Mouse (Mus musculus) liver, embryonic 15.5 days (tissue): ENCODE data around the gene Lekr1. TPM values are rescaled to one million over a fixed set of nuclear protein-coding genes. Genes with fewer than 3 reads are reported as not detected.

Source experiments
- ATAC-seq: fragments of 200-750 bp; cut with Nextera tagmentation; 2 replicates; pipeline ENCODE4 v1.8.0; 2017; ENCODE audit warnings: moderate number of reproducible peaks, mild to moderate bottlenecking, moderate library complexity; ENCODE audit not compliant: insufficient read depth
- H3K27ac ChIP-seq: fragments of 300-500 bp; sonication (generic); replicated peaks from 2 replicates; pipeline ENCODE4 v1.5.1; 2015; ENCODE audit warnings: mild to moderate bottlenecking, inconsistent platforms
- H3K27me3 ChIP-seq: fragments of 300-500 bp; sonication (generic); 2 replicates; pipeline ENCODE4 v1.6.1; 2015; ENCODE audit warnings: mild to moderate bottlenecking, inconsistent platforms
- H3K36me3 ChIP-seq: fragments of 300-500 bp; sonication (generic); replicated peaks from 2 replicates; pipeline ENCODE4 v1.6.1; 2015; ENCODE audit warnings: moderate library complexity, mild to moderate bottlenecking, inconsistent platforms
- H3K4me1 ChIP-seq: fragments of 300-500 bp; sonication (generic); replicated peaks from 2 replicates; pipeline ENCODE4 v1.6.1; 2015; ENCODE audit warnings: inconsistent platforms
- H3K4me2 ChIP-seq: fragments of 300-500 bp; sonication (generic); 2 replicates; pipeline ENCODE4 v1.6.1; 2015; ENCODE audit warnings: moderate library complexity, mild to moderate bottlenecking, inconsistent platforms
- H3K4me3 ChIP-seq: fragments of 300-500 bp; sonication (generic); replicated peaks from 2 replicates; pipeline ENCODE4 v1.5.1; 2015; ENCODE audit warnings: mild to moderate bottlenecking, inconsistent platforms
- H3K9ac ChIP-seq: fragments of 300-500 bp; sonication (generic); 2 replicates; pipeline ENCODE4 v1.6.1; 2015; ENCODE audit warnings: moderate library complexity, mild to moderate bottlenecking, inconsistent platforms
- H3K9me3 ChIP-seq: fragments of 300-500 bp; sonication (generic); replicated peaks from 2 replicates; pipeline ENCODE4 v1.6.1; 2016; ENCODE audit warnings: inconsistent platforms
- WGBS: fragments of 180-500 bp; shearing (Covaris S2); methylation state at CpG from one replicate; pipeline ENCODE4 v1.1.7; 2015; ENCODE audit warnings: mixed read lengths; ENCODE audit not compliant: insufficient replicate concordance; 5-methylcytosine and 5-hydroxymethylcytosine counted together
- polyA plus RNA-seq: library from polyadenylated mRNA; unstranded; fragments of >200 nt; fragmentation: Nextera tagmentation; extraction: Ambion mirVana; gene quantifications from 2 replicates; pipeline ENCODE4 v1.2.1, GENCODE M21; 2015

Lekr1 gene
- polyA plus RNA-seq: 0.85 and 0.88 TPM in 2 replicates

DNA sequence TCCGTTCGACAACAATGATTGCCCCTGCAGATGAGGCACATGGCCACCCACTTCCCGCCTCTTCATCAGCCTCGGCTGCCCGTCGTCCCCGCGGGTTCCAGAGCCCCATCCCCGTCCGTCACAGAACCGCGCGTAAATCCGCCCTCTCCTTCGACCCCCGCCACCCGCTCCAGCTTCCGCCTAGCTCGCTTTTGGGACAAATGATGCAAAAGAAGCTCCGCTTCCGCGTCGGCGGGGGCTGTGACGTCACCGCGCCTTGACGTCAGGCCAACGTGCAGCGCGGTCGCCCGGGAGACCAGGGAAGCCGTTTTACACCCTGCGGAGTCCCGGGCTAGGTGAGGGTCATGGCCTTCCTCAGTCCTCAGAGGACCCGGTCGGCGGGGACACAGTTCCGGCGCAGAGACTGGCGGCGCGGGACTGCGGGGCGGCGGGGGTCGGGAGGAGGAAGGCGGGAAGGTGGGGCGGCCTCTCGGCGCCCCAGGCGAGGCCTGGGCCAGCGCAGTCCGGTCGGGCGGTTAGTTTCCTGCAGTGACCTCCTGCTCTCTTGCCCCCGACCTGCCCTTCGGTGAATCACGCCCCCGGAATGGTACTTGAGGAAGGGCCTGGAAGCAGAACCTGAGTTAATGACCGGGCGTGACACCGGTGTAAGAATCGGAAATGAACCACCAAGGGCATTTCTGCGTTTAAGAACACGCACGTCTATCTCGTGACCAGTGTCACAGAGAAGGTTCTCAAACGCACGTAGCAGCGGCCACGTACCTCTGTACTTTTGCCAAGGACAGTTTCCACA is at the start of gene Lekr1:
Gene Lekr1 (plus strand): TSS at position 252 of the 790 bp plus-strand sequence.
- Histone ChIP-seq H3K27me3 (no peaks in the 10 kb centered on the region), H3K4me3 (peak within 1 kb of the TSS; percentile 70), H3K36me3 (no peaks in the 10 kb centered on the region), H3K9ac (peak within 1 kb of the TSS; percentile 57), H3K27ac (peak within 1 kb of the TSS; percentile 25), H3K9me3 (no peaks in the 10 kb centered on the region), H3K4me2 (peak within 1 kb of the TSS; percentile 89), H3K4me1 (0 out of 2 replicates have a peak, but pooled peaks cover 5% of the 10 kb centered on the region)
- WGBS: 2% methylated on average over 73 of the region's 73 CpGs
- ATAC-seq: peak; percentile 88

DNA sequence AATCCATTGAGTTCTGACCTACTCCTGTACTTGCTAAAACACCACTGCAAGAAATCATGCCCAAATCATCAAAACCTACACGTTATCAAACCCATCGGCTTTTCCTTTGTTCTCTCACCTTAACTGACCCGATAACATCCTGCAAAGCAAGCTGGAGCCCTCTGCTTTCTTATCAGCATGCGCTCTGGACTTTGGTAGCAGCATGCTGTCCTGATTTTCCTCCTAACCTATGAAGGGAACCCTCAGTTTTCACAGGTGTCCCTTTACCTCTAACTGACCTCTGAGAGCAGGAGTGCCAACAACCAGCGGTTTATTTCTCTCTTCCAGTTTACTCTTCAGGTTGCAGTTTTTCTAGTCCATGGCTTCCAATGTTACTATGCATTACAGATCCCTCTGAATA is 48.5 kb upstream of the Lekr1 start:
- no peak for ATAC-seq
- WGBS: 51% methylated on average over 5 of the region's 5 CpGs

DNA sequence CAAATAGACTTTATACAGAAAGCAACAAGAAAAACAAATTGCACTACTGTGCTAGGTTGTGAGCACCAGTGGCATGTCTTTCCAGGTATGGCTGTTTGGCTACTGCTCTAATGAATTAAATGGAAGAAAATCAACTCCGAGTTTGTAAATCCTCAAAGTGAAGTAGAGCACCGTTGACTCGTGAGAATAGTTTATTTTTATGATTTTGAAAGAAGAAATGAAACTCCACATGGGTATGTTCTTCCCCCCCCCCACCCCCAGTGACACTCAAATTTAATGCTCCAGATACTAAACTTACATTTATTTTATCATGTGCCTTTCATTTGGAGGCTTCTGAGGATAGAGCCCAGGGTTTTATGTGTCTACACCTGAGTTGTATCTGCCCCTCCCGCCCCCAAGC is 46.7 kb upstream of the Lekr1 start:
- Histone ChIP-seq H3K4me2 (no peak overlapping the region), H3K27ac (no peak overlapping the region), H3K36me3 (no peaks in the 10 kb centered on the region), H3K4me3 (no peak overlapping the region), H3K9me3 (no peaks in the 10 kb centered on the region), H3K4me1 (no peaks in the 10 kb centered on the region), H3K27me3 (no peaks in the 10 kb centered on the region), H3K9ac (no peak overlapping the region)
- WGBS: 57% methylated on average over 4 of the region's 4 CpGs
- no peak for ATAC-seq

More for the DNA sequence above, 48.5 kb upstream of the Lekr1 start:
- Histone ChIP-seq H3K9ac (no peak overlapping the region), H3K27ac (no peak overlapping the region), H3K4me1 (no peaks in the 10 kb centered on the region), H3K9me3 (no peaks in the 10 kb centered on the region), H3K4me3 (no peak overlapping the region), H3K36me3 (no peaks in the 10 kb centered on the region), H3K4me2 (no peak overlapping the region), H3K27me3 (no peaks in the 10 kb centered on the region)

DNA sequence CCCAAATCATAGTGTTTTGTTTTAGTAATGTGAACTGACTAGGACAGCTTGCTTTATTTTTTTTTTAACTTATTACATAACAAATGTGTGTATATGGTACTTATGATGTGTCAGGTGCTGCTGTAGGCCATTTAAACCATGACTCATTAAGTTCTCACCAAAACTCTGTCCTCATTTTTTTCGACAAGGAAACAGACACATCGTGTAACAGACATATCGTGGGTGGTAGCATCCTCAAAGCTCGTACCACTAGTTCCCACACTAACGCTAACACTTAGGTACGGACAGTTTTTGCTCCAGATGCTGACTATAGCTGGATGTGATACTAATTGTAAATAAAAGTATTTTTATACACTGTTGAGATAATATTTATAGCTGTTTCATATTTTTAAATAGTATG is 43.0 kb upstream of the Lekr1 start:
- H3K9me3 ChIP-seq: no peaks in the 10 kb centered on the region
- no peak overlapping the region for H3K4me3 ChIP-seq
- H3K36me3 ChIP-seq: no peaks in the 10 kb centered on the region
- no peak overlapping the region for H3K27ac ChIP-seq
- H3K27me3 ChIP-seq: no peaks in the 10 kb centered on the region
- H3K4me1 ChIP-seq: no peaks in the 10 kb centered on the region
- ATAC-seq: no peak
- no peak overlapping the region for H3K9ac ChIP-seq
- WGBS: 77% methylated on average over 6 of the region's 6 CpGs
- no peak overlapping the region for H3K4me2 ChIP-seq

DNA sequence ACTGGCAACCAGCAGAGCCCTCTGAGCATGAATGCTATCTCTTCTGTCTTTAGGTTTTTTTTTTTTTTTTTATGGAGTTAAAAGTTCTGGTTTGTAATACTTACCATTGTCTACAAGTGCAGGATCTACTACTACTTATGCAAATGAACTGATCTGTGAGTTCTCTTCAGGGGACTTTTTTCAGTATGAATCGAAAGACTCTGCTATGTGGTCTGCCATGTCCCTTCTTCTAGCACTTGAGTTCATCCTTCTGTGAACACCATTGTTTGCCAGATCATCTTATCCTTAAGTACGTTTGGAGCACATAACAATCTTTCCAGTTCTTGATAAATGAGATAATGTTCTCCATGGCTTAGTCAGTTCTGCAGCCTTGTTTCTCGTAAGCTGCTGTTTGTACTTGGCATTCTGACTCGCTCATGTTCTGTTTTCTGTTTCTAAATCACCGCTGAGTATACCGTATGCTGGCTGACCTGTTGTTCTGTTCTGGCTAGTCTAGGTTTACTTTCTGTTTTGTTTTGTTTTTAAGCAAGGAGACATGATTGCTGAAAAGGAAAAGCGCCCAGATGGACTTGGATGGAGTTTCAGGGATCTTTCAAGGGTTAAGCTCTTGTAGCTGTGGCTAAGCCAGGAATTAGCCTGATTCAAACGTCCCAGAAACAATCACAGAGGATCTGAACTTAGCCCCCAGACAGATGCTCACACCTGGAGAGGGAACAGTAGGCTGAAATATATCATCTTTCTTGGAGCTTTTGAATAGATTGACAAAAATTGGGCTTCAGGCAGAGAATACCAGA is 40.3 kb upstream of the Lekr1 start:
- Histone ChIP-seq H3K4me1 (no peaks in the 10 kb centered on the region), H3K27me3 (no peaks in the 10 kb centered on the region), H3K4me3 (no peak overlapping the region), H3K9me3 (no peaks in the 10 kb centered on the region), H3K9ac (no peak overlapping the region), H3K27ac (no peak overlapping the region), H3K4me2 (no peak overlapping the region), H3K36me3 (no peaks in the 10 kb centered on the region)
- WGBS: 58% methylated on average over 8 of the region's 8 CpGs
- no peak for ATAC-seq

DNA sequence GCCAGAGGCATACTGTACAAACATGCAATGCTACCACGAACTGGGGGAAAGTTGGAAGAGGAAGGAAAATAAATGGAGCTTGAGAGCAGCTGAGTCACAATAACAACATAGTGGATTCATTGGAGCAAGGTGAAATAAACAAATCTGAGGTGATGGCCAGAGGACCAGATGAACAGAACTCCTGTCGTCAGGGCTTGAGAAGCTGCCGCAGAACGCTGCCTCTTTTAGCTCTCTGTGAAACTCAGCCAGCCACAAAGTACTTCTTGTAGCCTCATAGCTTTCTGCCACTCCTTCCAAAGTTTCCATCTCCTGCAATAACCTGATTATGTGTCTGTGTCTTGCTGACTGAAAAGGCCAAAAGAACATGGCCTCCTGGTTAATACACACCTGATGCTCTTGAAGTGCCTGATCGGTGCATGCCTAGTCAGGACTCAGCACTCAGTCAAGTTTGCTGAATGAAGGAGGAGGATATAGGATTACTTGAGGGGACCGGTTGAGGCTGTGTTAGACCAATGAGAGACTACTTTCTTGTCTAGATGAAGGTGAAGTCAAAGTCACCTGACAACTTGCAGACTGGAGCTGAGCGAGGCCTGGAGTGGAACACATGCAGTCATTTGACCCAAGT is 39.6 kb upstream of the Lekr1 start:
- no peak overlapping the region for H3K27ac ChIP-seq
- H3K9me3 ChIP-seq: no peaks in the 10 kb centered on the region
- H3K4me1 ChIP-seq: no peaks in the 10 kb centered on the region
- ATAC-seq: no peak
- H3K4me3 ChIP-seq: no peak overlapping the region
- H3K27me3 ChIP-seq: no peaks in the 10 kb centered on the region
- WGBS: 70% methylated on average over 7 of the region's 7 CpGs
- no peaks in the 10 kb centered on the region for H3K36me3 ChIP-seq
- H3K9ac ChIP-seq: no peak overlapping the region
- no peak overlapping the region for H3K4me2 ChIP-seq

DNA sequence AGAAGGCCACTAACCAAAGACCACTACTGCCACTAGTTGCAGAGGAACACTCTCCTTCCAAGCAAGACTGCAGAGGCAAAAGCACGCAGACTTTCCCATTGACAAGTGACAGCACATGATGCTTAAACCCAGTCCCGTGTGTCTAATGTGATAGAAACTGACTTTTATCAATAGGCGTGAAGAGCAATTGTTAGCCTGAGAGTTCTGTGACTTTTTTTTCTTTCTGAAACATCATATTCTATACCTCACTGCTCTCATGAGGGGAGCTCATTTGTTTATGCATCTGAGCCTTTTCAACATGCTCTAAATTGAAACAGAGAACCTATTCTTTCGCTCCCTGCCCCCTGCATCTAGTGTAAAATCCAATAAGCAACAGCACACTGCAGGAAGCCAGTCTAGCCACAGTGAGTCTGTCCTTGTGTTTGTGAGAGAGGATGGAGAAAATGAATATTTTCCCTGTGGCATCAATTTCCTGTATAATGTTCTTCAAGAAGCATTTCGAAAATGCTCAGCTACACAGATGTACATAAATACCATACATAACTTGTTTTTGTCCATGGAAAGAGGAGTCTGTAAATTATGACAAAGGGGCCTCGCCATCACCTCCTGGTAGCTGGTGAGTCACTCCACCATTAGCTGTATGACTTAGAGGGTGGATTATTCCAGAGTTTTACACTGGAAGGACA is 38.9 kb upstream of the Lekr1 start:
- no peak overlapping the region for H3K4me2 ChIP-seq
- no peaks in the 10 kb centered on the region for H3K9me3 ChIP-seq
- H3K27ac ChIP-seq: no peak overlapping the region
- H3K36me3 ChIP-seq: no peaks in the 10 kb centered on the region
- WGBS: 59% methylated on average over 6 of the region's 6 CpGs
- no peak overlapping the region for H3K4me3 ChIP-seq
- H3K4me1 ChIP-seq: no peaks in the 10 kb centered on the region
- no peaks in the 10 kb centered on the region for H3K27me3 ChIP-seq
- no peak overlapping the region for H3K9ac ChIP-seq
- no peak for ATAC-seq

DNA sequence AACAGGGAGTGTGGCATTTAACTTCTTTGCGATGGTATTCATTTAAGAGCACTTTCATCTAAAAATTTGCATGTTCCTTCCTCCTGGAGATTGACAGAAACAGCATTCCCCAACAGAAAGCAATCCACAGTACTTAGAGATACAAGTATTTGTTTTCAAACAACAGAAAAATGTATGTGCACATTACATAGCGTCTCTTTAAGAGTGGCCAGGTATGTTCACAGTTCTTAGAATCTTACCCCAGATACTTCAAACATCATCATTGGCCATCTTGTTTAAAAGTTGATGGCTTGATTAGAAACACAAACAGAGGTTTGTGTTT is 38.4 kb upstream of the Lekr1 start:
- no peak for ATAC-seq
- H3K27ac ChIP-seq: no peak overlapping the region
- H3K27me3 ChIP-seq: no peaks in the 10 kb centered on the region
- WGBS: 71% methylated on average over 2 of the region's 2 CpGs
- H3K36me3 ChIP-seq: no peaks in the 10 kb centered on the region
- no peak overlapping the region for H3K4me3 ChIP-seq
- H3K4me2 ChIP-seq: no peak overlapping the region
- no peaks in the 10 kb centered on the region for H3K4me1 ChIP-seq
- no peaks in the 10 kb centered on the region for H3K9me3 ChIP-seq
- no peak overlapping the region for H3K9ac ChIP-seq

DNA sequence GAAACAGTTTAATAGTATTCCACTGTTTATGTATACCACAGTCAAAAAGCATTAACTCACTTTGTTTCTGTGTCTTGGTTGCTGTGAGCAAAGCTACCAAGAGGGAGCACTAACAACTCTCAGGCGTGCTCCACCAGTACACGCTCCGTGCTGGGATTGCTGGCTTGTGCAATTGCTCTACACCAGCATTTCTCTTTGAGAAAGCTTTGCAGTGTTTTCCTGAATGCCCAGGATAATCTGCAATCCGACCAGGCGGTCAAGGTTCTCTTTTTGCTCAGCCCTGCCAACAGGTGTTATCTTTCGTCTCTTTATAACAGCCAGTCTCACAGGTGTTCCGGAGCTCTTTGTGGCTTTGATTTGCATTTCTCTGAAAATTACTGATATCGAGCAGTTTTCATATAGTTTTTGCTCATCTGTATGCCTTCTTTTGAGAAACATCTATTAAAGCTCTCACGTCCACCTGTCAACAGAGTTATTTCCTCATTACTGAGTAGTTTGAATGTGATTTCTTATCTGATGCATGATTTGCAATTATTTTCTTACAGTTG is 36.4 kb upstream of the Lekr1 start:
- H3K9me3 ChIP-seq: no peaks in the 10 kb centered on the region
- H3K9ac ChIP-seq: no peak overlapping the region
- H3K4me2 ChIP-seq: no peak overlapping the region
- H3K27me3 ChIP-seq: no peaks in the 10 kb centered on the region
- H3K36me3 ChIP-seq: no peaks in the 10 kb centered on the region
- H3K27ac ChIP-seq: no peak overlapping the region
- no peak overlapping the region for H3K4me3 ChIP-seq
- WGBS: 58% methylated on average over 9 of the region's 9 CpGs
- no peaks in the 10 kb centered on the region for H3K4me1 ChIP-seq
- no peak for ATAC-seq

DNA sequence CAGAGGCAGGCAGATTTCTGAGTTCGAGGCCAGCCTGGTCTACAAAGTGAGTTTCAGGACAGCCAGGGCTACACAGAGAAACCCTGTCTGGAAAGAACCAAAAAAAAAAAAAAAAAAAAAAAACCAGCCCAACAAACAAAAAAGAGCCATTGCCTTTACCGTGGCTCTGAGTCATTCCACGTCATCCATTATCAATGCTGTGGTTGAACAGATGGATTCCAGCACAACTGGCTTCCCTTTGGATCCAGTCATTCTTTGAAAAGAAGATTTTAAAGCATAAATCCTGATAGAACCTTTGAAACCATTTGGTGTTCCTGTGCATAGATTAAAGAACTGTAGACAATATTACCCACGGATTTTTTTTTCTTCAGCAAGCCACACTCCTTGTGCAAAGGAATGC is 32.4 kb upstream of the Lekr1 start:
- ATAC-seq: no peak
- Histone ChIP-seq H3K27ac (no peak overlapping the region), H3K4me2 (no peak overlapping the region), H3K36me3 (no peaks in the 10 kb centered on the region), H3K27me3 (no peaks in the 10 kb centered on the region), H3K4me3 (no peak overlapping the region), H3K4me1 (no peaks in the 10 kb centered on the region), H3K9me3 (no peaks in the 10 kb centered on the region), H3K9ac (no peak overlapping the region)
- 39% methylated on average over 4 of the region's 4 CpGs for WGBS

DNA sequence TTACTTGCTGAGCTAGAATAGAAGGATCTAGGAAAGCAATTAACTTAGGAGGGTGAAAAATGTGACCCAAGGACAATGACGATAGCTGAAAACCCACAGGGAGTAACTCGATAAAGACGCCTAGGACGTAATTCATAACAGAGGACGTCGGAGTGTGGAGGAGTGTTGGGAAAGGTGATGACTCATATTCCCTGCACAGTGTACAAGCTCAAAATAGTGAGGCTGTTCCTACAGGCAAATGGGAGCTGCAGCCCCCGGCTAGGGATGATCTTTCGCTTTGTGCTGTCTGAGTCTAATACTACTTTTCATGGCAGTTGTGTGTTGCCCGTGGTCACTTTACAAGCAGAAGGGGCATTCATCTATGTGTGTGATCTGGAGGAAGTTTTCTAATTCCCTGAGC is 30.0 kb upstream of the Lekr1 start:
- Histone ChIP-seq H3K4me2 (no peak overlapping the region), H3K9me3 (no peaks in the 10 kb centered on the region), H3K27ac (no peak overlapping the region), H3K36me3 (no peaks in the 10 kb centered on the region), H3K4me1 (no peaks in the 10 kb centered on the region), H3K9ac (no peak overlapping the region), H3K4me3 (no peak overlapping the region), H3K27me3 (no peaks in the 10 kb centered on the region)
- WGBS: 69% methylated on average over 9 of the region's 9 CpGs
- ATAC-seq: no peak
